Mouse (Mus musculus): ENCODE data around the gene Txndc11. TPM values are rescaled to one million over a fixed set of nuclear protein-coding genes. Genes with fewer than 3 reads are reported as not detected.

Gene Txndc11
- polyA plus RNA-seq, 1 experiment, result 27.1 TPM

GRCm38 (mm10) chr16:11031320-11031719, 103.1 kb downstream of the Txndc11 start:
- Histone ChIP-seq H3K4me1 (ENCODE audit: control insufficient read depth, insufficient read depth, low read length) (no peaks in the 10 kb centered on the region), H3K4me3 (ENCODE audit: insufficient read depth, low read length) (no peak overlapping the region), H3K27ac (ENCODE audit: insufficient read depth, low read length) (no peak overlapping the region)
- no peak for TF ChIP-seq CTCF (IDR thresholded peaks at IDR 0.05; ENCODE audit: borderline replicate concordance, insufficient read depth, low read length)
- TF ChIP-seq POLR2A (IDR thresholded peaks at IDR 0.05; ENCODE audit: low read depth, low read length), result no peak

GRCm38 (mm10) chr16:11030844-11031243, 103.6 kb downstream of the Txndc11 start:
- no peak overlapping the region for H3K27ac ChIP-seq (ENCODE audit: insufficient read depth, low read length)
- H3K4me3 ChIP-seq (ENCODE audit: insufficient read depth, low read length), result no peak overlapping the region
- TF ChIP-seq POLR2A (IDR thresholded peaks at IDR 0.05; ENCODE audit: low read depth, low read length) (no peak), CTCF (IDR thresholded peaks at IDR 0.05; ENCODE audit: borderline replicate concordance, insufficient read depth, low read length) (no peak)
- no peaks in the 10 kb centered on the region for H3K4me1 ChIP-seq (ENCODE audit: control insufficient read depth, insufficient read depth, low read length)

GRCm38 (mm10) chr16:11028206-11028605, 106.2 kb downstream of the Txndc11 start:
- no peak overlapping the region for H3K4me3 ChIP-seq (ENCODE audit: insufficient read depth, low read length)
- no peak overlapping the region for H3K27ac ChIP-seq (ENCODE audit: insufficient read depth, low read length)
- peaks cover 8% of the 10 kb centered on the region for H3K4me1 ChIP-seq (ENCODE audit: control insufficient read depth, insufficient read depth, low read length)
- TF ChIP-seq CTCF (IDR thresholded peaks at IDR 0.05; ENCODE audit: borderline replicate concordance, insufficient read depth, low read length) (no peak), POLR2A (IDR thresholded peaks at IDR 0.05; ENCODE audit: low read depth, low read length) (no peak)

Other genes starting within 250 kb of the Txndc11 start
- gene Snn, start 73.7 kb downstream of the Txndc11 start, polyA plus RNA-seq (2011; ENCODE audit: insufficient read length, low read depth, missing spikeins), result 25.5 and 28.0 TPM in 2 replicates
- gene Litaf, start 68.5 kb downstream of the Txndc11 start, polyA plus RNA-seq (2011; ENCODE audit: insufficient read length, low read depth, missing spikeins), result 88.1 and 97.9 TPM in 2 replicates
- 147 and 159 TPM in 2 replicates for gene Zc3h7a, start 41.7 kb upstream of the Txndc11 start, polyA plus RNA-seq (2011; ENCODE audit: insufficient read length, low read depth, missing spikeins)
- gene Rsl1d1, start 68.7 kb upstream of the Txndc11 start, polyA plus RNA-seq (2011; ENCODE audit: insufficient read length, low read depth, missing spikeins), result 190 and 238 TPM in 2 replicates
- gene Gspt1, start 119.7 kb upstream of the Txndc11 start, polyA plus RNA-seq (2011; ENCODE audit: insufficient read length, low read depth, missing spikeins), result 241 and 246 TPM in 2 replicates
- not detected in 2 replicates for gene Tnfrsf17, start 179.2 kb upstream of the Txndc11 start, polyA plus RNA-seq (2011; ENCODE audit: insufficient read length, low read depth, missing spikeins)
- gene Snx29, start 188.3 kb upstream of the Txndc11 start, polyA plus RNA-seq (2011; ENCODE audit: insufficient read length, low read depth, missing spikeins), result 2.7 and 4.9 TPM in 2 replicates

Measured in embryonic fibroblast, embryonic 13.5 days (primary cell).